Mouse (Mus musculus) bone marrow macrophage, adult 2 months (primary cell): ENCODE measurements around the gene Sox5.

Experiments used
- CTCF ChIP-seq: IDR thresholded peaks from 2 replicates; pipeline ENCODE4 v1.5.1; 2012; ENCODE audit warnings: low read depth, mild to moderate bottlenecking, low read length, moderate library complexity
- POLR2A ChIP-seq: IDR thresholded peaks from 2 replicates; pipeline ENCODE4 v1.6.1; 2012; ENCODE audit warnings: mild to moderate bottlenecking, low read depth, low read length, borderline replicate concordance

DNA sequence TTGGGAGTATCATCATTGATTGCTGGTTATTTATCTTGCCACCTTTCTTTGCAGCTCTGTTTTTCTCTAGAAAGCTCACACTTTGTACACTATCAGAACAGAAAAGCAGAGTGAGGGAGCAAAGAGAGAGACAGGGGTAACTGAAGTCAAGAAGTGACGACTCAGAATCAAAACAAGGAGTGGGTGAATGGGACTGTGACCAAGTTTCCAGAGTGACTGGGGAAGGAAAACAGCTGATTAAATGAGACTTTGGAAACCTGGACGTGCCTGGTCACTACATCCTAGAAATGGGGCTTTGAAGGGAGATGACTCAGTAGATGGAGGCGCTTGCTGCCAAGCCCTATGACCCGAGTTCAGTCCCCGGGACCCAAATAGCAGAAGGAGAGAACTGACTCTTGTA is 483.9 kb downstream of the Sox5 start:
- TF ChIP-seq POLR2A, result no peak
- TF ChIP-seq CTCF, result no peak
